14 mouse cellular contexts compared by ENCODE assay signal in the genomic region with DNA sequence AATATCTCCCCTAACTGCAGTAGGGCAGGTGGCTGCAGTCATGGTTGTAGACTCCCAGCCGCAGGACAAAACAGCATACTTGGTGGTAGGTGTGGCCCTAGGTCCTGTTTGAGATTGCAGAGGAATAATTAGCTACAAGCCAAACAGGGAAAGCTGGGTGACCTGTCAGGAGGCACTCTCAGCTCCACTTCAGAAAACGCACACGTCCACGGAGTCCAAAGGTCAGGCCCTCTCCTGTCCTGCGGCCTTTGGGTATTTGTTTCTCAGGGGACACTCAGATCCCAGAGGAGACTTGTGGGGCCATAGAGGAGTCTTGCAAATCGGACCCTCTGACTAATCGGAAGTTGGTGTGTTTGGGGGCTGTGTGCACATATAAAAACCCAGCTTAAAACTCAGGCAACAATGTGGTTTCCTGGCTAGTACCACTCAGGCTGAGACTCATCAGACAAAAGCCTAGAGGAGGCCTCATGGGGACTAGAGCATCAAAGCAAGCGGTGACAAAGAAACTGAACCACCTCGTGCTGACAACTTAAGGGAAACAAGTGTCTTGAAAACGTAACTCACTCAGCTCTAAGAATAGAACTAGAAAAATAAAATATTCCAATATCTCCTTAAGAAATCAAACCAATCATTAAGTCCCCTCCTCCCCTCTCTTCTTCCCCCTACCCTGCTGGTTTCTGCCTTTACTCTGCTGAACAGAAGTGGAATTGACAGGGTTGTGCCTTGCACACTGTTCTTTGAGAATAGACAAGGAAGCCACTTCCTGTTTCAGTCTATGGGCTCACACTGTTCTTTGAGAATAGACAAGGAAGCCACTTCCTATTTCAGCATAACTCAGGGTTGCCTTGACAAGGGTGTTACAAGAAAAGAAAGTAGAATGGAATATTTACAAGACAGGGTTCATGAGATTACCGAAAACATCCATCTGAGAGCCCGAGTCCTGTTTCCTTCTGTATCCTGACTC. TPM values are rescaled to one million over a fixed set of nuclear protein-coding genes. Genes with fewer than 3 reads are reported as not detected.
A peak's percentile ranks its signal among the peaks of the same experiment; 100 is the strongest.
DNase-seq lines count a peak whose midpoint lies in the region; ATAC-seq and TF ChIP-seq lines count a peak whose summit lies in the region.
"Had no signal": no experiment of that assay in that cellular context is flagged by ENCODE, and none has a peak within 500 bp of the region (broad histone marks: within the 10 kb centered on the region; RNA-seq: fewer than 3 reads in every experiment).

No protein-coding gene starts in this region.

- no peak for ATAC-seq in kidney, embryonic 16.5 days (ENCODE audit: low FRiP score, low TSS enrichment)
- ATAC-seq in granulocyte monocyte progenitor cell, adult 5-6 weeks (replicated peaks; ENCODE audit: poor library complexity, severe bottlenecking) = peak; percentile 90
- ATAC-seq in stomach, postnatal 0 days (ENCODE audit: low FRiP score, low TSS enrichment) = 0 out of 2 replicates have a peak, but pooled peaks have one; percentile 29
- no peak for ATAC-seq in midbrain, embryonic 13.5 days

- no peaks in the 10 kb centered on the region for H3K36me3 ChIP-seq in kidney, embryonic 16.5 days (ENCODE audit: insufficient read depth, low read length)
- no peaks in the 10 kb centered on the region for H3K36me3 ChIP-seq in stomach, postnatal 0 days (ENCODE audit: control insufficient read depth, insufficient read depth, low read length)
- H3K36me3 ChIP-seq in midbrain, embryonic 13.5 days = no peaks in the 10 kb centered on the region
- H3K36me3 ChIP-seq: hindbrain, embryonic 10.5 days; limb, embryonic 10.5 days had no signal

- H3K4me2 ChIP-seq in kidney, embryonic 16.5 days (replicated peaks; ENCODE audit: low read depth, low read length) = no peak overlapping the region
- H3K4me2 ChIP-seq in stomach, postnatal 0 days (replicated peaks; ENCODE audit: low read depth) = no peak overlapping the region
- H3K4me2 ChIP-seq in midbrain, embryonic 13.5 days (replicated peaks) = no peak overlapping the region

- H3K27ac ChIP-seq in kidney, embryonic 16.5 days (ENCODE audit: low read length) = no peak overlapping the region
- H3K27ac ChIP-seq in stomach, postnatal 0 days (replicated peaks) = no peak overlapping the region
- no peak overlapping the region for H3K27ac ChIP-seq in midbrain, embryonic 13.5 days
- H3K27ac ChIP-seq: hindbrain, embryonic 10.5 days; limb, embryonic 10.5 days had no signal

- no peak for TF ChIP-seq CTCF in stomach, postnatal 0 days (IDR thresholded peaks at IDR 0.05; ENCODE audit: low read depth)

- no peaks in the 10 kb centered on the region for H3K4me1 ChIP-seq in kidney, embryonic 16.5 days (ENCODE audit: insufficient read depth, low read length)
- no peaks in the 10 kb centered on the region for H3K4me1 ChIP-seq in stomach, postnatal 0 days (replicated peaks; ENCODE audit: control insufficient read depth, insufficient read depth)
- H3K4me1 ChIP-seq in midbrain, embryonic 13.5 days (replicated peaks) = no peaks in the 10 kb centered on the region
- H3K4me1 ChIP-seq: hindbrain, embryonic 10.5 days had no signal

- peak; percentile 48 to 67 for DNase-seq in kidney, postnatal 25 days
- DNase-seq in CD4-positive, CD25-positive, alpha-beta regulatory T cell, adult 2 months (ENCODE audit: low read depth, low spot score) = peak; percentile 61
- DNase-seq in stomach, postnatal 0 days (ENCODE audit: low spot score) = no peak
- DNase-seq in heart, postnatal 14 days = no peak
- no peak for DNase-seq in cerebellum, postnatal 4 days (ENCODE audit: low spot score in 2 of 2)
- DNase-seq: cerebellum, postnatal 36 days; kidney, postnatal 4 days; lung, postnatal 14 days had no signal

- 82% methylated on average over 12 of the region's 12 CpGs for WGBS in kidney, embryonic 16.5 days
- WGBS in stomach, postnatal 0 days = 69% methylated on average over 12 of the region's 12 CpGs
- WGBS in midbrain, embryonic 13.5 days = 80% methylated on average over 12 of the region's 12 CpGs

- no peak for TF ChIP-seq EP300 in stomach, postnatal 0 days (optimal IDR thresholded peaks at IDR 0.05)

- H3K9me3 ChIP-seq in kidney, embryonic 16.5 days (ENCODE audit: low read length) = no peaks in the 10 kb centered on the region
- H3K9me3 ChIP-seq in stomach, postnatal 0 days (ENCODE audit: control insufficient read depth, low read length) = no peaks in the 10 kb centered on the region
- H3K9me3 ChIP-seq in midbrain, embryonic 13.5 days = no peaks in the 10 kb centered on the region
- H3K9me3 ChIP-seq: hindbrain, embryonic 10.5 days; limb, embryonic 10.5 days had no signal

- H3K27me3 ChIP-seq in kidney, embryonic 16.5 days (ENCODE audit: insufficient read depth, low read length) = no peaks in the 10 kb centered on the region
- no peaks in the 10 kb centered on the region for H3K27me3 ChIP-seq in stomach, postnatal 0 days (ENCODE audit: control insufficient read depth, insufficient read depth, low read length)
- no peaks in the 10 kb centered on the region for H3K27me3 ChIP-seq in midbrain, embryonic 13.5 days

- H3K4me3 ChIP-seq in kidney, embryonic 16.5 days (ENCODE audit: low read length) = no peak overlapping the region
- H3K4me3 ChIP-seq in stomach, postnatal 0 days (ENCODE audit: low read depth, low read length) = no peak overlapping the region
- no peak overlapping the region for H3K4me3 ChIP-seq in midbrain, embryonic 13.5 days (replicated peaks)
- H3K4me3 ChIP-seq: hindbrain, embryonic 10.5 days; limb, embryonic 10.5 days had no signal

- no peak overlapping the region for H3K9ac ChIP-seq in kidney, embryonic 16.5 days (replicated peaks; ENCODE audit: low read length)
- no peak overlapping the region for H3K9ac ChIP-seq in stomach, postnatal 0 days (ENCODE audit: low read length)
- H3K9ac ChIP-seq in midbrain, embryonic 13.5 days (replicated peaks) = no peak overlapping the region

- intact Hi-C loops in heart, postnatal 14 days (cut with DNase I) = no loop called here

RNA-seq across cellular contexts. Expression of gene Slc13a3, which starts 20.0 kb away (rescaled TPM):
- polyA plus RNA-seq in kidney, embryonic 16.5 days (2015; fragmentation: Nextera tagmentation; extraction: Ambion mirVana) = 4.3 and 4.5 TPM in 2 replicates
- not detected in 2 replicates for total RNA-seq in granulocyte monocyte progenitor cell, adult 5-6 weeks (2014; fragmentation: Nextera tagmentation)
- total RNA-seq in granulocyte monocyte progenitor cell, adult 5-6 weeks (2017) = 0.04 and 0.67 TPM in 2 replicates
- polyA plus RNA-seq in stomach, postnatal 0 days (2015; fragmentation: Nextera tagmentation; extraction: Ambion mirVana) = 0.34 and 0.64 TPM in 2 replicates
- polyA plus RNA-seq in midbrain, embryonic 13.5 days (2015; fragmentation: Nextera tagmentation; extraction: Ambion mirVana) = 3.4 TPM in 2 replicates
- under 1 TPM; 0.34 to 0.38 TPM for total RNA-seq in heart, postnatal 14 days (2021)
- polyA plus RNA-seq: limb, embryonic 10.5 days had no signal

RNA-seq across cellular contexts. Expression of gene Trp53rka, which starts 40.1 kb away (rescaled TPM):
- polyA plus RNA-seq in kidney, embryonic 16.5 days (2015; fragmentation: Nextera tagmentation; extraction: Ambion mirVana) = 37.7 and 38.9 TPM in 2 replicates
- 4.6 and 7.0 TPM in 2 replicates for total RNA-seq in granulocyte monocyte progenitor cell, adult 5-6 weeks (2014; fragmentation: Nextera tagmentation)
- total RNA-seq in granulocyte monocyte progenitor cell, adult 5-6 weeks (2017) = 8.4 and 15.7 TPM in 2 replicates
- 19.7 and 21.3 TPM in 2 replicates for polyA plus RNA-seq in stomach, postnatal 0 days (2015; fragmentation: Nextera tagmentation; extraction: Ambion mirVana)
- 44.2 and 47.8 TPM in 2 replicates for polyA plus RNA-seq in midbrain, embryonic 13.5 days (2015; fragmentation: Nextera tagmentation; extraction: Ambion mirVana)
- 10 to 100 TPM; 10.6 to 10.9 TPM for total RNA-seq in heart, postnatal 14 days (2021)

RNA-seq across cellular contexts. Expression of gene Slc2a10, which starts 50.6 kb away (rescaled TPM):
- 8.3 TPM in 2 replicates for polyA plus RNA-seq in kidney, embryonic 16.5 days (2015; fragmentation: Nextera tagmentation; extraction: Ambion mirVana)
- total RNA-seq in granulocyte monocyte progenitor cell, adult 5-6 weeks (2014; fragmentation: Nextera tagmentation) = 0.21 and 1.3 TPM in 2 replicates
- not detected in 2 replicates for total RNA-seq in granulocyte monocyte progenitor cell, adult 5-6 weeks (2017)
- 10.1 and 10.7 TPM in 2 replicates for polyA plus RNA-seq in stomach, postnatal 0 days (2015; fragmentation: Nextera tagmentation; extraction: Ambion mirVana)
- polyA plus RNA-seq in midbrain, embryonic 13.5 days (2015; fragmentation: Nextera tagmentation; extraction: Ambion mirVana) = 2.4 and 2.6 TPM in 2 replicates
- total RNA-seq in heart, postnatal 14 days (2021) = 1 to 10 TPM; 3.4 to 4.4 TPM

RNA-seq across cellular contexts. Expression of gene Ocstamp, which starts 52.8 kb away (rescaled TPM):
- polyA plus RNA-seq in kidney, embryonic 16.5 days (2015; fragmentation: Nextera tagmentation; extraction: Ambion mirVana) = not detected in 2 replicates
- not detected in 2 replicates for total RNA-seq in granulocyte monocyte progenitor cell, adult 5-6 weeks (2014; fragmentation: Nextera tagmentation)
- total RNA-seq in granulocyte monocyte progenitor cell, adult 5-6 weeks (2017) = not detected in 2 replicates
- polyA plus RNA-seq in stomach, postnatal 0 days (2015; fragmentation: Nextera tagmentation; extraction: Ambion mirVana) = 0.21 and 0.23 TPM in 2 replicates
- not detected in 2 replicates for polyA plus RNA-seq in midbrain, embryonic 13.5 days (2015; fragmentation: Nextera tagmentation; extraction: Ambion mirVana)
- total RNA-seq in heart, postnatal 14 days (2021) = not detected
- total RNA-seq: heart, adult 18-20 months had no signal
- polyA plus RNA-seq: hindbrain, embryonic 10.5 days had no signal

Comparison
In these comparisons a context has a peak if more than half of its experiments do, and no peak if none do; other contexts are left out.
1. DNase-seq: peak in kidney, postnatal 25 days (2 of 2) and CD4-positive, CD25-positive, alpha-beta regulatory T cell, adult 2 months (single experiment); none in stomach, postnatal 0 days (single experiment), heart, postnatal 14 days (0 of 2) and cerebellum, postnatal 4 days (0 of 2).
2. ATAC-seq: peak in granulocyte monocyte progenitor cell, adult 5-6 weeks (single experiment) and stomach, postnatal 0 days (single experiment); none in kidney, embryonic 16.5 days (single experiment) and midbrain, embryonic 13.5 days (single experiment).